Mouse (Mus musculus) gastrocnemius, postnatal 36 days (tissue): ENCODE measurements at regions not wholly inside any gene's neighbourhood (a gene's known extent, or its start where the extent isn't known, plus 50 kb on each side); places are given as distances from the start of the nearest gene placed in this dataset.

Source experiments
- DNase-seq, 2 experiments: peaks; one replicate each; pipeline ENCODE4 v3.0.0; 2022
- intact Hi-C: fragments of 180-260 bp; cut with DNase I; formaldehyde crosslinking; loops from one replicate; pipeline ENCODE4 v1.15.1; 2025

- intact Hi-C loops, result no loop called here
- DNase-seq, result no peak
Observed at GRCm38 (mm10) chr13:84878178-84878849, 310.9 kb upstream of the Ccnh start.

GRCm38 (mm10) chr13:84905347-84905981 lies 283.7 kb upstream of the Ccnh start:
- intact Hi-C loops, result no loop called here

DNA sequence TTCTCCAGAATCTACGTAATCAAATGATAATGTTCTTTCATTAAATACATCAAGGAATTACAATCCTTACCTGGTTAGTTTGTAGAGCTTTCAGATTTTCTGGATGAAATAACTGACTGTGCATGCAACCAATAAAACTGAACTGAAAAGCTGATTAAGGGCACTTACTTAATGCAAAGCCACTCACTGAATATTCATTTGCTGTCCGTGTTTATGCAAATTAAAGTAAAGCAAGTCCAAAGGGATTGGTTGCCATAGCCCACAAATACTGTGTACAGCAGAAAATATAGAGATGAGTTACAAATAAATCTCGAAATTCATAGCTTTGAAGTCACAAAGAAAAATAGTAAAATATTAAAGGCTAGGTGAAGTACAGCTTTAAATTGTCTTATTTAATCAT lies 283.2 kb upstream of the Ccnh start:
- intact Hi-C loops, result no loop called here
- no peak for DNase-seq

More at GRCm38 (mm10) chr13:84905347-84905981, 283.7 kb upstream of the Ccnh start:
- no peak for DNase-seq

DNA sequence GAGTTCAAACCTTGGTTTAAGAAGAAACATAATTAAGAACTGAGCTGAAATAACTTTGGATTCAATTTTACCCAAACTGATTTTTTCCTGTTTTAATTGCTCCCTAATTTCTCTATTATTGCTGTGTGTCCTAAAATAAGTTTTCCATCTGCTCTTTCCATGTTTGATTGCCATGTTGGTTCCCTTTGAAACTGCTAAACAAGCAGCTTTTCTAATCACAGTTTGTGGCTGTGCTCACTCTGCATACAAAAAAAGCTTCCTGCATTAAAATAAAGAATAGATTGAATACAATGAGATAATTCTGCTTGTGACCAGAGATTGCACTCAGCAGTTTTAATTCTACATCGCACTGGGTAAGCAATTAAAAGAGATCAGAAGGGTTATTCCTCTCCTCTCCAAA lies 257.9 kb upstream of the Ccnh start:
- intact Hi-C loops, result loop anchor here (5.0 kb wide), 1 partner anchor 1009 kb away; no protein-coding TSS in a partner anchor
- no peak for DNase-seq

GRCm38 (mm10) chr13:84935610-84936009 lies 253.6 kb upstream of the Ccnh start:
- no peak for DNase-seq
- intact Hi-C loops, result no loop called here

DNA sequence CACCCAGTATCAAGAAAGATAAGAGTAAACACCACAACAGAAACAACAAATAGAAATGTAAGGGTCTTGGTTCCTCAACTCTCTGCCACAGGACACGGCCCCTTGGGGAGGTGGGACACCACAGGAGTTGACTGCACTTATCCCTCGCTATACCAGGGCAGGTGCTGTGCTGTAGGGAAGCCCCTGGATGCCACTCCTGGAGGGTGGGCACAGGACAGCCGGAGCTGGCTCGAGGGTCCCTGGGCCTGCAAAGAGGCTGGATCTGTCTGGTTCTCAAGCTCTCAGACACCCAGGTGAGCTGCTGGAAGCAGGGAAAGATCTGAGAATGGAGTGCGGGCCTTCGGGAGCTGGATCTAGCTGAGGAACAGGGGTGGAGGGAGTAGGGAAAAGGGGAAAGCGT lies 249.5 kb upstream of the Ccnh start:
- intact Hi-C loops, result no loop called here
- DNase-seq, result no peak

GRCm38 (mm10) chr13:84940936-84941335 lies 248.3 kb upstream of the Ccnh start:
- no peak for DNase-seq
- intact Hi-C loops, result no loop called here

DNA sequence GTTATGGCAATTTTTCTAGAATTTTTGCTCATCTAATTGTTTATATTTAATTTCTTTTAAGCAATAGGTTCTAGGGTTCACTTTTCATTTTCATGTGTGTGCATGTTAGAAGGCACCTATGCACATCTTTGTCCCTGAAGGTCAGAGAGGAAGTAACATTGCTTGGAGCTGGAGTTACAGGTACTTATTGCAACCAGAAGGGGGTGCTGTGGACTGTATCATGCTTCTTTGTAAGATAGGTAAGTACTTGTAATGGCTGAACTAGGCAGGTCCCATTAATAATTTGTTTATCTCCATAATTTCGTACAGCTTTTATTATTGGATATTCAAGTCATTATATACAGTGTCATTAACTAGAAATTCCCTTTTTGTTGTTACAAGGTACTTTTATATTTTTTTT lies 238.3 kb upstream of the Ccnh start:
- intact Hi-C loops, result no loop called here
- no peak for DNase-seq

GRCm38 (mm10) chr13:84953161-84953560 lies 236.0 kb upstream of the Ccnh start:
- intact Hi-C loops, result no loop called here
- DNase-seq, result no peak

DNA sequence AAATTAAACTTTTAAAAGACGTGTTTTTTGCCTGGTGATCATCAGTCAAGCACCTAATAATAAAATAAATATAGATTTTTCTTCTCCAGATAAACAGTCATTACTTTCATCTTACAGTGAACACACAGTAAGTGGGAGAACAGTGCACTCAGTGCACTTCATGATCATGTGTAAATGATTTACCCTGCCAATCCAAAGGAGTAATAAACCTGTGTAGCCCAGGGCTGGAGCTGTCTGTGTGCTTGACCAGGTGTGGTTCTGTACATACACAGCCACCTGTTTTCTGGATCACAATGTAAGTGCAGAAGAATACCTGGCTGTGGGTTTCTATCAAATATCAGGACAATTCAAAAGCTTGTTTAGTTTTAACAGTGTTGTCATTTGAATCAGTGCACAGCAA lies 235.4 kb upstream of the Ccnh start:
- intact Hi-C loops, result no loop called here
- no peak for DNase-seq

DNA sequence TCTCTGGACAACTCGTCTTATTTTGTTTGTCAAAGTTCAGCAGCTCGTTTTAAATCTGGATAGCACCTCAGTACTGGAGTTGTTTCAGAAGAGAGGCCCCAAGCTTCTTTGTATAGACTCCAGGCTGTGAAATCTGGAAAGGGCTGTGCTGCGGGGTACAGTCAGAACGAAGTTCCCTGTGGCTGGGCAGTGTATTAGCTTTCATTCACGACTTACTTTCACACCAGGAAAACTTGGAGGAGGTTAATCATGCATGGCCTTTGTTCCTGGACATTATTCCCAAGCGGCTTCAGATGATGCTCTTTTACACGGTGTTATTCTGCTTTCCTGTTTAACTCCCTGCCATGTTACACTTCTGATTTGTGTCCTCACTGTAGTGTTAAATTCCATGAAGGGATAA lies 220.3 kb upstream of the Ccnh start:
- intact Hi-C loops, result no loop called here
- no peak for DNase-seq
